Mouse (Mus musculus) limb, embryonic 12.5 days (tissue): ENCODE measurements at regions not wholly inside any gene's neighbourhood (a gene's known extent, or its start where the extent isn't known, plus 50 kb on each side); places are given as distances from the start of the nearest gene placed in this dataset.

Experiments
- ATAC-seq: fragments of 200-750 bp; cut with Nextera tagmentation; 2 replicates; pipeline ENCODE4 v1.8.0; 2017; ENCODE audit warnings: low read depth, moderate TSS enrichment; ENCODE audit not compliant: insufficient number of reproducible peaks, insufficient read depth, low FRiP score, low TSS enrichment
- H3K27ac ChIP-seq: fragments of 300-500 bp; sonication (generic); 2 replicates; pipeline ENCODE4 v1.5.1; 2016; ENCODE audit warnings: mild to moderate bottlenecking, moderate library complexity
- H3K27me3 ChIP-seq: fragments of 300-500 bp; sonication (generic); 2 replicates; pipeline ENCODE4 v1.6.1; 2016; ENCODE audit warnings: mild to moderate bottlenecking, moderate library complexity
- H3K36me3 ChIP-seq: fragments of 300-500 bp; sonication (generic); 2 replicates; pipeline ENCODE4 v1.6.1; 2016; ENCODE audit warnings: mild to moderate bottlenecking, moderate library complexity
- H3K4me1 ChIP-seq: fragments of 300-500 bp; sonication (generic); replicated peaks from 2 replicates; pipeline ENCODE4 v1.6.1; 2016
- H3K4me2 ChIP-seq: fragments of 300-500 bp; sonication (generic); 2 replicates; pipeline ENCODE4 v1.6.1; 2016; ENCODE audit warnings: mild to moderate bottlenecking, moderate library complexity
- H3K4me3 ChIP-seq: fragments of 300-500 bp; sonication (generic); replicated peaks from 2 replicates; pipeline ENCODE4 v1.5.1; 2016; ENCODE audit warnings: mild to moderate bottlenecking
- H3K9ac ChIP-seq: fragments of 300-500 bp; sonication (generic); replicated peaks from 2 replicates; pipeline ENCODE4 v1.6.1; 2016; ENCODE audit warnings: mild to moderate bottlenecking, moderate library complexity
- H3K9me3 ChIP-seq: fragments of 300-500 bp; sonication (generic); 2 replicates; pipeline ENCODE4 v1.6.1; 2016; ENCODE audit warnings: mild to moderate bottlenecking, moderate library complexity
- WGBS: fragments of 180-500 bp; shearing (Covaris S2); methylation state at CpG from one replicate; pipeline ENCODE4 v1.1.7; 2016; 5-methylcytosine and 5-hydroxymethylcytosine counted together

GRCm38 (mm10) chr3:50912980-50913518, 311.2 kb upstream of the Noct start:
- no peak overlapping the region for H3K4me3 ChIP-seq
- H3K27ac ChIP-seq = 0 out of 2 replicates have a peak overlapping the region, but pooled peaks have one; percentile 7
- no peaks in the 10 kb centered on the region for H3K4me1 ChIP-seq
- 88% methylated on average over 5 of the region's 5 CpGs for WGBS
- H3K9ac ChIP-seq = no peak overlapping the region
- ATAC-seq = no peak
- no peaks in the 10 kb centered on the region for H3K36me3 ChIP-seq
- H3K9me3 ChIP-seq = no peaks in the 10 kb centered on the region
- H3K27me3 ChIP-seq = no peaks in the 10 kb centered on the region
- H3K4me2 ChIP-seq = no peak overlapping the region

GRCm38 (mm10) chr3:50914866-50915365, 309.3 kb upstream of the Noct start:
- Histone ChIP-seq H3K9ac (no peak overlapping the region), H3K9me3 (no peaks in the 10 kb centered on the region), H3K4me1 (no peaks in the 10 kb centered on the region), H3K4me3 (no peak overlapping the region), H3K27ac (no peak overlapping the region), H3K36me3 (no peaks in the 10 kb centered on the region), H3K4me2 (no peak overlapping the region), H3K27me3 (no peaks in the 10 kb centered on the region)
- 73% methylated on average over 14 of the region's 14 CpGs for WGBS
- no peak for ATAC-seq

GRCm38 (mm10) chr3:50916305-50916854, 307.9 kb upstream of the Noct start:
- ATAC-seq = no peak
- Histone ChIP-seq H3K4me3 (no peak overlapping the region), H3K27me3 (no peaks in the 10 kb centered on the region), H3K27ac (no peak overlapping the region), H3K4me2 (no peak overlapping the region), H3K9me3 (no peaks in the 10 kb centered on the region), H3K36me3 (no peaks in the 10 kb centered on the region), H3K4me1 (no peaks in the 10 kb centered on the region), H3K9ac (no peak overlapping the region)
- 86% methylated on average over 5 of the region's 5 CpGs for WGBS

DNA sequence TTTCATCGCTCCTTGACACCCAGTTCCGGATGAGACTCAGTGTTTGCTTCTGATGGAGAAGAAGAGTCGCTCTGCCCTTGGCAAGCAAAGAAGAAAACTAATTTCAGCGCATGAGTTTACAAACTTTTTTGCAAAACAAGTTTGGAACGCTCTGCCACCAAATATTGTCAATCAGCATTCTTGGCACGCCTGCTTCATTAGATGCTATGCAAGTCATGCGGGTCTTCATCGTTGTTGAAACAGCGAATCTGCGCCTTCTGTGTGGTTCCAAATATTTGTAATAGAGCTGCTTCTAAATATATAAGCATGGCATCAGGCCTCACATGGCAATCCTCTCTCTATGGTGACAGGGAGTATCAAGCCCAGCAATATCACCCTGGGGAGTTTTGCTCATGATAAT, 301.9 kb upstream of the Noct start:
- Histone ChIP-seq H3K9me3 (no peaks in the 10 kb centered on the region), H3K27ac (no peak overlapping the region), H3K27me3 (no peaks in the 10 kb centered on the region), H3K4me1 (peaks cover 10% of the 10 kb centered on the region; the same call in 1 of the 2 replicates), H3K9ac (no peak overlapping the region), H3K36me3 (no peaks in the 10 kb centered on the region), H3K4me3 (no peak overlapping the region), H3K4me2 (no peak overlapping the region)
- no peak for ATAC-seq
- 97% methylated on average over 10 of the region's 10 CpGs for WGBS

DNA sequence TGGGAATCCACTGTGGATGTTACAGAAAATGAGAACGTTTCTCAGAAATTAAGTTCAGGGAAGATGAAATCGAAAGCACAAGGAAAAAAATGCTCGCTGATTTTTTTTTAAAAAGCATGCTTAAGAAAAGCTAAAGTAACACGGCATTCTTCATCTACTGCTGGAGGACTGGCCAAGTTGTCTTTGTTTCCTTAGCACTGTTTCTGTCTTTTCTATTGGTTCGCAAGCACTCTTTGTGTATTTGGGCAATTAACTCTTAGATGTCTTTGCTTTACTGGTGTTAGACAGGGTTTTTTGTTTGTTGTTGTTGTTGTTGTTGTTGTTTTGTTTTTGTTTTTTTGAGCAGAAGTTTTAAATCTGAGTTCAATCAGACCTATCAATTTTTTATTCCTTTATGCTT, 301.4 kb upstream of the Noct start:
- WGBS = 85% methylated on average over 5 of the region's 5 CpGs

DNA sequence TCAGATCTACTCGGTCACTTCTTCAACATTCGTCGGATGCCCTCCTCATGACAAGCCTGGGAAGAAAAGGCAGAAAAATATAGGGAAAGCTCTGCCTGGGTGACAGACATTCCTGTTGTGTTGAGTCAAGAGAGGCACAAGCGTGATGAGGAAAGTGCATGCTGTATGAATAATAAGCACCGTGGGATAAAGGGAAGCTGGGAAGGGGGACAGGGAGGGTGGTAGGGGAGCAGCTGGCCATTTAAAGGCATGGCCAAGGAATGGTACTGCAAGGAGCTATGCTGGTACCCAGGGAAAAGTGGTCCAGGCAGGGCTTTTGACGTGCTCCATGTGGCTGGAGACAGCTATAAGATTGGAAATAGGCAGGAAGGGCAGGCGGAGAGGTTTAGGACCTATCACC, 300.9 kb upstream of the Noct start:
- no peaks in the 10 kb centered on the region for H3K36me3 ChIP-seq
- H3K9ac ChIP-seq = no peak overlapping the region
- H3K4me3 ChIP-seq = no peak overlapping the region
- no peak for ATAC-seq
- no peaks in the 10 kb centered on the region for H3K27me3 ChIP-seq
- H3K9me3 ChIP-seq = no peaks in the 10 kb centered on the region
- no peak overlapping the region for H3K4me2 ChIP-seq
- no peak overlapping the region for H3K27ac ChIP-seq
- WGBS = 90% methylated on average over 7 of the region's 7 CpGs
- H3K4me1 ChIP-seq = peaks cover 18% of the 10 kb centered on the region; the same call in 1 of the 2 replicates

More for the DNA sequence above, 301.4 kb upstream of the Noct start:
- Histone ChIP-seq H3K27ac (no peak overlapping the region), H3K9ac (no peak overlapping the region), H3K36me3 (no peaks in the 10 kb centered on the region), H3K9me3 (no peaks in the 10 kb centered on the region), H3K4me2 (no peak overlapping the region), H3K4me3 (no peak overlapping the region), H3K27me3 (no peaks in the 10 kb centered on the region), H3K4me1 (peaks cover 15% of the 10 kb centered on the region; the same call in 1 of the 2 replicates)
- no peak for ATAC-seq

DNA sequence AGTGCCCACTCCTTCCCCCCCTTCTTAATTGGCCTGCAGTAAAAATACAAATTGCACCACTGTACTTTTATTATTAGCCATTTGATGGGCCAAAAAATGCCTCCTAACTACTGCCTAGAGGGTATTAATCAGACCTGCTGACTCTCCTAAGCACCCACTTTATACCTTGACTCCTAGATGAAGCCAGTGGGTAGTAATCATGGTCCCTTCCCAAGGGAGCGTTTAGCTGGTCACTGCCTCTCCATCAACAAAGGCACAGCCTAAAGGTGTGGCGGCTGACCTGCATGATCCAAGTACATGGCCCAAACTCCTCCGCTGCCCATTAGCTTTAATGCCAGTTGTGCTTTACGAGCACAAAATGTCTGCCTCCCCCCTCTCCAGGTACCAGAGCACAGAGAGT, 296.9 kb upstream of the Noct start:
- Histone ChIP-seq H3K4me2 (no peak overlapping the region), H3K9ac (no peak overlapping the region), H3K27ac (peak overlapping the region; percentile 18; the same call in 1 of the 2 replicates), H3K36me3 (no peaks in the 10 kb centered on the region), H3K4me1 (peaks cover 24% of the 10 kb centered on the region), H3K27me3 (no peaks in the 10 kb centered on the region), H3K9me3 (no peaks in the 10 kb centered on the region), H3K4me3 (no peak overlapping the region)
- ATAC-seq = no peak
- WGBS = 50% methylated on average over 4 of the region's 4 CpGs

DNA sequence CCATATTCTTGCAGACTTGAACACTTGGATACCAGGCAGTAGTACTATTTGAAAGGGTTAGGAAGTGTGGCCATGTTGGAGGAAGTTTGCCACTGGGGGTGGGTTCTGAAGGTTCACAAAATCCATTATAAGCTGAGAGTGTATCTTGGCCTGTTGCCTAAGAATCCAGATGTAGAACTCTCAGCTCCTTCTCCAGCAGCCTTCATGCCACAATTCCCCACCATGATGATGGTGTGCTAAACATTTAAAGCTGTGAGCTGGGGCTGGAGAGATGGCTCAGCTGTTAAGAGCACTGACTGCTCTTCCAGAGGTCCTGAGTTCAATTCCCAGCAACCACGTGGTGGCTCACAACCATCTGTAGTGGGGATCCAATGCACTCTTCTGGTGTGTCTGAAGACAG, 295.2 kb upstream of the Noct start:
- H3K27ac ChIP-seq = no peak overlapping the region
- WGBS = 86% methylated on average over 1 of the region's 1 CpGs
- peaks cover 33% of the 10 kb centered on the region for H3K4me1 ChIP-seq
- ATAC-seq = no peak
- no peaks in the 10 kb centered on the region for H3K9me3 ChIP-seq
- H3K4me2 ChIP-seq = no peak overlapping the region
- H3K36me3 ChIP-seq = no peaks in the 10 kb centered on the region
- no peak overlapping the region for H3K4me3 ChIP-seq
- H3K9ac ChIP-seq = no peak overlapping the region
- no peaks in the 10 kb centered on the region for H3K27me3 ChIP-seq

- Histone ChIP-seq H3K9me3 (no peaks in the 10 kb centered on the region), H3K27ac (peak overlapping the region; percentile 62), H3K4me3 (no peak overlapping the region), H3K9ac (no peak overlapping the region), H3K36me3 (no peaks in the 10 kb centered on the region), H3K27me3 (no peaks in the 10 kb centered on the region), H3K4me2 (no peak overlapping the region), H3K4me1 (peaks cover 21% of the 10 kb centered on the region)
- 59% methylated on average over 10 of the region's 10 CpGs for WGBS
- no peak for ATAC-seq
Measured at GRCm38 (mm10) chr3:50932397-50933089, 291.7 kb upstream of the Noct start.

DNA sequence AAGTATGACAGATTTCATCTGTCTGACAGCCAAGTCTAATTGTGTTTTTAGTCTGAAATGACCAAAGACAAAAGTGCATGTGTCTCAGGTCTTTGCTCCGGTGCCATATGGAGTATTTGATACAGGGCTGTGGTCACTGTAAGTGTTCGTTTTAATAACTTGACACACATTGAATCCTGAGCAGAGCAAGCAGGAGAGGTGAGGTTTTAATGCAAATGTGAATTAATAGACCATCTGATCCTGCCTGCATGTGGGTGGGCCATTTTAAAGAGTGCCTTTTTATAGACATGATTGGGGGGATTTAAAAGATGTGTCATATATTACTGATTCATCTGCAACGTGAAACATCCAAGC, 291.2 kb upstream of the Noct start:
- peaks cover 16% of the 10 kb centered on the region for H3K4me1 ChIP-seq
- ATAC-seq = 0 out of 2 replicates have a peak, but pooled peaks have one; percentile 42
- H3K36me3 ChIP-seq = no peaks in the 10 kb centered on the region
- H3K9ac ChIP-seq = no peak overlapping the region
- 46% methylated on average over 3 of the region's 3 CpGs for WGBS
- H3K4me2 ChIP-seq = no peak overlapping the region
- H3K4me3 ChIP-seq = no peak overlapping the region
- H3K9me3 ChIP-seq = no peaks in the 10 kb centered on the region
- no peaks in the 10 kb centered on the region for H3K27me3 ChIP-seq
- H3K27ac ChIP-seq = peak overlapping the region; percentile 62; the same call in 1 of the 2 replicates

DNA sequence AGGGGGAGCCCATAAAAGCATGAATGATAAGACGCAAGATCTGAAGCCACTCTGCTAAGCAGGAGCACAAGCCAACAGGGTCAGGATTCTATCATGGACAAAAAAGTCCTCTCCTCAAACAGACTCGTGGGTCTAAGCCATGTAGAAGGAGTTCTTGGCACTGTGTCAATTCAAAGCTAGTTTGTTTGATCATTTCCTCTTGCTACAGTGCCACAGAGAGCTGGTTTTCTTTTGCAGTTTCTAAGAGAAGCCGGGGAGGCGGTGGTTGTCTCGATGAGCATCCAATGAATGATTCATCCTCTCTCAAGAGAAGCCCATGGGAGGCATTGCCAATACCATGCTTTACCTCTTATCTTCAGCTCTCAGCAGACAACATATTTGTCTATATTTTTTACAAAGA, 284.6 kb upstream of the Noct start:
- H3K4me2 ChIP-seq = no peak overlapping the region
- no peaks in the 10 kb centered on the region for H3K36me3 ChIP-seq
- H3K27me3 ChIP-seq = no peaks in the 10 kb centered on the region
- H3K4me3 ChIP-seq = no peak overlapping the region
- 87% methylated on average over 5 of the region's 5 CpGs for WGBS
- no peak overlapping the region for H3K9ac ChIP-seq
- H3K4me1 ChIP-seq = no peaks in the 10 kb centered on the region
- no peak overlapping the region for H3K27ac ChIP-seq
- no peak for ATAC-seq
- H3K9me3 ChIP-seq = no peaks in the 10 kb centered on the region
